Mouse (Mus musculus) liver, embryonic 16.5 days (tissue): ENCODE measurements around the gene Habp4. TPM values are rescaled to one million over a fixed set of nuclear protein-coding genes. Genes with fewer than 3 reads are reported as not detected.
A peak's percentile ranks its signal among the peaks of the same experiment; 100 is the strongest.

Source experiments
- ATAC-seq: fragments of 200-750 bp; cut with Nextera tagmentation; 2 replicates; pipeline ENCODE4 v1.8.0; 2017; ENCODE audit warnings: low read depth, mild to moderate bottlenecking, moderate number of reproducible peaks, moderate library complexity
- H3K27ac ChIP-seq: fragments of 300-500 bp; sonication (generic); 2 replicates; pipeline ENCODE4 v1.5.1; 2014; ENCODE audit warnings: mild to moderate bottlenecking, low read length
- H3K27me3 ChIP-seq: fragments of 300-500 bp; sonication (generic); 2 replicates; pipeline ENCODE4 v1.6.1; 2014; ENCODE audit warnings: low read depth, low read length, mixed read lengths; ENCODE audit not compliant: control insufficient read depth, insufficient read depth
- H3K36me3 ChIP-seq: fragments of 300-500 bp; sonication (generic); 2 replicates; pipeline ENCODE4 v1.6.1; 2014; ENCODE audit warnings: mild to moderate bottlenecking; ENCODE audit not compliant: control insufficient read depth, insufficient read depth
- H3K4me1 ChIP-seq: fragments of 300-500 bp; sonication (generic); 2 replicates; pipeline ENCODE4 v1.6.1; 2014; ENCODE audit warnings: low read depth, low read length, mixed read lengths; ENCODE audit not compliant: control insufficient read depth
- H3K4me2 ChIP-seq: fragments of 300-500 bp; sonication (generic); 2 replicates; pipeline ENCODE4 v1.6.1; 2014; ENCODE audit warnings: low read depth, low read length, mixed read lengths
- H3K4me3 ChIP-seq: fragments of 300-500 bp; sonication (generic); 2 replicates; pipeline ENCODE4 v1.5.1; 2014; ENCODE audit warnings: low read depth, mild to moderate bottlenecking, low read length
- H3K9ac ChIP-seq: fragments of 300-500 bp; sonication (generic); 2 replicates; pipeline ENCODE4 v1.6.1; 2014; ENCODE audit warnings: low read depth, low read length
- H3K9me3 ChIP-seq: fragments of 300-500 bp; sonication (generic); replicated peaks from 2 replicates; pipeline ENCODE4 v1.6.1; 2016; ENCODE audit warnings: low read length; ENCODE audit not compliant: control insufficient read depth
- WGBS: fragments of 180-500 bp; shearing (Covaris S2); extraction: QIAGEN DNeasy Blood & Tissue Kit; methylation state at CpG from one replicate; pipeline ENCODE4 v1.1.7; 2014; ENCODE audit not compliant: insufficient replicate concordance; 5-methylcytosine and 5-hydroxymethylcytosine counted together
- polyA plus RNA-seq: library from polyadenylated mRNA; unstranded; fragments of >200 nt; fragmentation: Nextera tagmentation; extraction: Ambion mirVana; gene quantifications from 2 replicates; pipeline ENCODE4 v1.2.1, GENCODE M21; 2015

The Habp4 gene
- polyA plus RNA-seq, 1 experiment from 2014 or later: 10.3 TPM

GRCm38 (mm10) chr13:64184361-64184760 lies 22.7 kb downstream of the Habp4 start:
- no peak for ATAC-seq

GRCm38 (mm10) chr13:64185176-64185575 lies 23.6 kb downstream of the Habp4 start:
- Histone ChIP-seq H3K9me3 (no peaks in the 10 kb centered on the region), H3K4me2 (no peak overlapping the region), H3K9ac (no peak overlapping the region), H3K4me1 (no peaks in the 10 kb centered on the region; the same call in 1 of the 2 replicates), H3K36me3 (no peaks in the 10 kb centered on the region), H3K4me3 (no peak overlapping the region), H3K27me3 (no peaks in the 10 kb centered on the region), H3K27ac (no peak overlapping the region)
- 62% methylated on average over 7 of the region's 7 CpGs for WGBS
- no peak for ATAC-seq

More at GRCm38 (mm10) chr13:64184361-64184760, 22.7 kb downstream of the Habp4 start:
- WGBS: 69% methylated on average over 10 of the region's 10 CpGs
- Histone ChIP-seq H3K36me3 (no peaks in the 10 kb centered on the region), H3K4me2 (no peak overlapping the region), H3K4me1 (no peaks in the 10 kb centered on the region; the same call in 1 of the 2 replicates), H3K9ac (no peak overlapping the region), H3K4me3 (no peak overlapping the region), H3K9me3 (no peaks in the 10 kb centered on the region), H3K27me3 (no peaks in the 10 kb centered on the region), H3K27ac (no peak overlapping the region)

- H3K9me3 ChIP-seq: no peaks in the 10 kb centered on the region
- H3K4me3 ChIP-seq: no peak overlapping the region
- no peak for ATAC-seq
- H3K4me2 ChIP-seq: no peak overlapping the region
- H3K9ac ChIP-seq: no peak overlapping the region
- WGBS: 70% methylated on average over 9 of the region's 9 CpGs
- H3K4me1 ChIP-seq: no peaks in the 10 kb centered on the region; the same call in 1 of the 2 replicates
- no peaks in the 10 kb centered on the region for H3K36me3 ChIP-seq
- H3K27me3 ChIP-seq: no peaks in the 10 kb centered on the region
- no peak overlapping the region for H3K27ac ChIP-seq
Measured at GRCm38 (mm10) chr13:64185586-64185985, 24.0 kb downstream of the Habp4 start.

- Histone ChIP-seq H3K4me3 (no peak overlapping the region), H3K36me3 (no peaks in the 10 kb centered on the region), H3K27ac (no peak overlapping the region), H3K27me3 (no peaks in the 10 kb centered on the region), H3K4me2 (no peak overlapping the region), H3K4me1 (no peaks in the 10 kb centered on the region; the same call in 1 of the 2 replicates), H3K9ac (no peak overlapping the region), H3K9me3 (no peaks in the 10 kb centered on the region)
- 73% methylated on average over 4 of the region's 4 CpGs for WGBS
- ATAC-seq: no peak
Measured at GRCm38 (mm10) chr13:64186516-64186915, 24.9 kb downstream of the Habp4 start.

- Histone ChIP-seq H3K27ac (no peak overlapping the region), H3K9ac (no peak overlapping the region), H3K4me2 (no peak overlapping the region), H3K4me1 (no peaks in the 10 kb centered on the region; the same call in 1 of the 2 replicates), H3K36me3 (no peaks in the 10 kb centered on the region), H3K9me3 (no peaks in the 10 kb centered on the region), H3K27me3 (no peaks in the 10 kb centered on the region), H3K4me3 (no peak overlapping the region)
- ATAC-seq: no peak
Measured at GRCm38 (mm10) chr13:64187065-64187464, 25.4 kb downstream of the Habp4 start.

- no peak overlapping the region for H3K4me2 ChIP-seq
- H3K27me3 ChIP-seq: no peaks in the 10 kb centered on the region
- no peak overlapping the region for H3K27ac ChIP-seq
- ATAC-seq: no peak
- no peaks in the 10 kb centered on the region for H3K36me3 ChIP-seq
- H3K4me3 ChIP-seq: no peak overlapping the region
- H3K4me1 ChIP-seq: no peaks in the 10 kb centered on the region
- H3K9me3 ChIP-seq: no peaks in the 10 kb centered on the region
- H3K9ac ChIP-seq: no peak overlapping the region
- 66% methylated on average over 6 of the region's 6 CpGs for WGBS
Measured at GRCm38 (mm10) chr13:64197899-64198298, 36.3 kb downstream of the Habp4 start.

- Histone ChIP-seq H3K27ac (no peak overlapping the region), H3K36me3 (no peaks in the 10 kb centered on the region), H3K9me3 (no peaks in the 10 kb centered on the region), H3K4me1 (no peaks in the 10 kb centered on the region), H3K4me2 (no peak overlapping the region), H3K9ac (no peak overlapping the region), H3K27me3 (no peaks in the 10 kb centered on the region), H3K4me3 (no peak overlapping the region)
- ATAC-seq: peak; percentile 41; the same call in 1 of the 2 replicates
- 66% methylated on average over 4 of the region's 4 CpGs for WGBS
Measured at GRCm38 (mm10) chr13:64198310-64198709, 36.7 kb downstream of the Habp4 start.

- Histone ChIP-seq H3K4me3 (no peak overlapping the region), H3K9me3 (no peaks in the 10 kb centered on the region), H3K4me2 (no peak overlapping the region), H3K36me3 (no peaks in the 10 kb centered on the region), H3K27ac (no peak overlapping the region), H3K9ac (no peak overlapping the region), H3K27me3 (no peaks in the 10 kb centered on the region), H3K4me1 (no peaks in the 10 kb centered on the region)
- 45% methylated on average over 4 of the region's 4 CpGs for WGBS
- no peak for ATAC-seq
Measured at GRCm38 (mm10) chr13:64200911-64201310, 39.3 kb downstream of the Habp4 start.

GRCm38 (mm10) chr13:64204726-64205125 lies 43.1 kb downstream of the Habp4 start:
- Histone ChIP-seq H3K9ac (no peak overlapping the region), H3K4me2 (no peak overlapping the region), H3K27ac (no peak overlapping the region), H3K36me3 (no peaks in the 10 kb centered on the region), H3K4me3 (no peak overlapping the region), H3K27me3 (no peaks in the 10 kb centered on the region), H3K9me3 (no peaks in the 10 kb centered on the region), H3K4me1 (no peaks in the 10 kb centered on the region)
- WGBS: 36% methylated on average over 2 of the region's 2 CpGs
- no peak for ATAC-seq
